Mouse (Mus musculus) heart, postnatal 0 days (tissue): Measurements from ENCODE around the gene Dhx16.

Experiments used
- CTCF ChIP-seq: IDR thresholded peaks from 2 replicates; pipeline ENCODE4 v1.5.1; 2016; ENCODE audit warnings: antibody characterized with exemption, control low read depth, low read depth
- EP300 ChIP-seq: IDR thresholded peaks from 2 replicates; pipeline ENCODE4 v1.6.1; 2016; ENCODE audit warnings: antibody characterized with exemption, low read depth

DNA sequence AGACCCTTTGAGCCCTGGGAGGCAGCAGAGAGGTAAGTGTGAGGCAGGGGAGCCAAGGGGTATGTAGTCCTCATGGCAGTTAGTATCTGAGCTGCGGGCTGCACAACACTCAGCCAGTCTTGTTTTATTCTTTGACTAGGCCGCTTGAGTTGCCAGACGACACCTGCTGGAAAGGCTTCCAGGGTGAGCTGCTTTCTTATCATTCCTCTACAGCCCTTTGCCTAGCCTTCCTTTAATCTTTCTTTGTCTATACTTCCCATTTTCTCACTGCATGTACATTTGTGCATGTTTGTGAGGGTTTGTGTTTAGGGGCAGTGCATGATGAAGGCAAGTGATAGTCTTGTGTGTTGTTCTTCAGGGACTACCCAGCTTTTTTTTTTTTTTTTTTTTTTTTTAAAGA is 28.6 kb upstream of the Dhx16 start:
- TF ChIP-seq EP300, result no peak
- TF ChIP-seq CTCF, result no peak
